Mouse (Mus musculus) CH12.LX (cell line): ENCODE results near the gene 6430550D23Rik. TPM values are rescaled to one million over a fixed set of nuclear protein-coding genes. Genes with fewer than 3 reads are reported as not detected.

Source experiments
- DNase-seq: peaks from one replicate; pipeline ENCODE4 v3.0.0-alpha.2; 2013; ENCODE audit errors: extremely low read depth
- H3K27ac ChIP-seq: 2 replicates; pipeline ENCODE4 v1.5.1; 2012; ENCODE audit warnings: low read depth, mild to moderate bottlenecking, control low read depth, moderate library complexity; ENCODE audit not compliant: insufficient read depth
- H3K27me3 ChIP-seq: replicated peaks from 2 replicates; pipeline ENCODE3; 2012; ENCODE audit warnings: inconsistent platforms
- H3K36me3 ChIP-seq, 2 experiments: replicated peaks in 1 of 2; 2 replicates each; pipeline versions ENCODE3 to v1.6.1; 2012; ENCODE audit warnings: inconsistent platforms in 1 of 2, low read length in 1 of 2, mild to moderate bottlenecking in 1 of 2, mixed read lengths in 1 of 2, moderate library complexity in 1 of 2; ENCODE audit not compliant: control insufficient read depth in 1 of 2, insufficient read depth in 1 of 2
- H3K4me1 ChIP-seq, 2 experiments: 2 replicates each; pipeline ENCODE4 v1.6.1; 2012; ENCODE audit warnings: inconsistent platforms in 1 of 2, moderate library complexity in 1 of 2; ENCODE audit not compliant: insufficient read depth in 2 of 2, control insufficient read depth in 1 of 2
- H3K4me2 ChIP-seq: 2 replicates; pipeline ENCODE4 v1.6.1; 2012; ENCODE audit warnings: low read depth, mild to moderate bottlenecking, control low read depth; ENCODE audit not compliant: poor library complexity, insufficient read depth, severe bottlenecking
- H3K4me3 ChIP-seq, 3 experiments: fragments of 150-350 bp in 1 of 3; sonication (generic) in 1 of 3; replicated peaks in 1 of 3; 2 replicates each; pipeline versions ENCODE3 to v1.5.1; 2011 to 2012; ENCODE audit warnings: low read depth in 2 of 3, low read length in 2 of 3, mild to moderate bottlenecking in 2 of 3, moderate library complexity in 2 of 3, control low read depth in 1 of 3, improper control_type of control experiment in 1 of 3, inconsistent platforms in 1 of 3, mixed read lengths in 1 of 3; ENCODE audit not compliant: poor library complexity in 1 of 3
- H3K79me2 ChIP-seq: replicated peaks from 2 replicates; pipeline ENCODE4 v1.6.1; 2012; ENCODE audit warnings: mild to moderate bottlenecking, moderate library complexity; ENCODE audit not compliant: control insufficient read depth, poor library complexity, insufficient read depth, severe bottlenecking; ENCODE audit errors: extremely low read depth
- H3K9ac ChIP-seq: 2 replicates; pipeline ENCODE4 v1.6.1; 2012; ENCODE audit warnings: low read depth, mild to moderate bottlenecking, control low read depth, moderate library complexity; ENCODE audit not compliant: insufficient read depth
- H3K9me3 ChIP-seq: replicated peaks from 2 replicates; pipeline ENCODE3; 2012; ENCODE audit warnings: low read length, inconsistent platforms, mixed read lengths
- CHD2 ChIP-seq: IDR thresholded peaks from 2 replicates; pipeline ENCODE4 v1.6.1; 2011; ENCODE audit warnings: low read length, improper control_type of control experiment
- E2F4 ChIP-seq: IDR thresholded peaks from 2 replicates; pipeline ENCODE4 v1.6.1; 2011; ENCODE audit warnings: low read depth, low read length, improper control_type of control experiment; ENCODE audit not compliant: insufficient replicate concordance
- ELF1 ChIP-seq: IDR thresholded peaks from 2 replicates; pipeline ENCODE4 v1.6.1; 2014; ENCODE audit warnings: low read depth, mild to moderate bottlenecking, inconsistent platforms, low read length, improper control_type of control experiment
- EP300 ChIP-seq: IDR thresholded peaks from 2 replicates; pipeline ENCODE4 v1.6.1; 2011; ENCODE audit warnings: low read length, improper control_type of control experiment
- ETS1 ChIP-seq: conservative IDR thresholded peaks from 2 replicates; pipeline ENCODE4 v1.6.1; 2012; ENCODE audit warnings: low read depth, mild to moderate bottlenecking, inconsistent platforms, low read length, improper control_type of control experiment, moderate library complexity
- GABPA ChIP-seq: IDR thresholded peaks from 2 replicates; pipeline ENCODE4 v1.6.1; 2012; ENCODE audit warnings: low read depth, low read length, improper control_type of control experiment, inconsistent platforms; ENCODE audit not compliant: insufficient replicate concordance
- HCFC1 ChIP-seq: IDR thresholded peaks from 2 replicates; pipeline ENCODE4 v1.6.1; 2012; ENCODE audit warnings: low read depth, mild to moderate bottlenecking, inconsistent platforms, low read length, improper control_type of control experiment
- KAT2A ChIP-seq: IDR thresholded peaks from 2 replicates; pipeline ENCODE4 v1.6.1; 2012; ENCODE audit warnings: low read length, improper control_type of control experiment, inconsistent platforms; ENCODE audit not compliant: insufficient replicate concordance
- MXI1 ChIP-seq: IDR thresholded peaks from 2 replicates; pipeline ENCODE4 v1.6.1; 2011; ENCODE audit warnings: mild to moderate bottlenecking, low read depth, low read length, improper control_type of control experiment
- PAX5 ChIP-seq: IDR thresholded peaks from 2 replicates; pipeline ENCODE4 v1.6.1; 2012; ENCODE audit warnings: low read length, inconsistent platforms, mixed read lengths
- SIN3A ChIP-seq: IDR thresholded peaks from 2 replicates; pipeline ENCODE4 v1.6.1; 2012; ENCODE audit warnings: low read length, improper control_type of control experiment, inconsistent platforms
- TBP ChIP-seq: conservative IDR thresholded peaks from 2 replicates; pipeline ENCODE4 v1.6.1; 2011; ENCODE audit warnings: low read depth, low read length, improper control_type of control experiment
- UBTF ChIP-seq: IDR thresholded peaks from 2 replicates; pipeline ENCODE4 v1.6.1; 2012; ENCODE audit warnings: low read depth, mild to moderate bottlenecking, inconsistent platforms, low read length, improper control_type of control experiment, moderate library complexity
- USF1 ChIP-seq: IDR thresholded peaks from 2 replicates; pipeline ENCODE4 v1.6.1; 2014; ENCODE audit warnings: low read depth, mild to moderate bottlenecking, inconsistent platforms, low read length, improper control_type of control experiment
- ZC3H11A ChIP-seq: IDR thresholded peaks from 2 replicates; pipeline ENCODE4 v1.6.1; 2012; ENCODE audit warnings: low read depth, mild to moderate bottlenecking, inconsistent platforms, low read length, improper control_type of control experiment
- ZKSCAN1 ChIP-seq: IDR thresholded peaks from 2 replicates; pipeline ENCODE4 v1.6.1; 2012; ENCODE audit warnings: low read depth, inconsistent platforms, low read length, improper control_type of control experiment, borderline replicate concordance
- dilution Hi-C: fragments of 300-500 bp; cut with MboI; formaldehyde crosslinking; loops from 2 replicates; pipeline ENCODE4 v1.14.3; 2020; ENCODE audit warnings: low sequenced_read_pairs; ENCODE audit not compliant: extremely low pct_unique_long_range_greater_than_20kb, extremely low pct_ligation_motif_present
- in situ Hi-C: fragments of 300-500 bp; cut with MboI; formaldehyde crosslinking; loops from 3 replicates; pipeline ENCODE4 v1.14.3; 2019; ENCODE audit warnings: low sequenced_read_pairs, low pct_ligation_motif_present, low pct_unique_long_range_greater_than_20kb, mixed read lengths
- polyA plus RNA-seq: library from polyadenylated mRNA; unstranded; fragments of >175 nt; gene quantifications from 2 replicates; pipeline ENCODE4 v1.2.1, GENCODE M21; 2012; ENCODE audit warnings: low read depth; ENCODE audit not compliant: insufficient read length
- total RNA-seq, 2 experiments: library from RNA; depleted of rRNA; stranded (reverse); fragments of 300-350 nt in 1 of 2; fragments of >200 nt in 1 of 2; gene quantifications; 2 replicates each; pipeline ENCODE4 v1.2.3; 2012 to 2014

Gene 6430550D23Rik
- total and polyA plus RNA-seq, 3 experiments: 0.78 to 1.4 (median 0.81) TPM

DNA sequence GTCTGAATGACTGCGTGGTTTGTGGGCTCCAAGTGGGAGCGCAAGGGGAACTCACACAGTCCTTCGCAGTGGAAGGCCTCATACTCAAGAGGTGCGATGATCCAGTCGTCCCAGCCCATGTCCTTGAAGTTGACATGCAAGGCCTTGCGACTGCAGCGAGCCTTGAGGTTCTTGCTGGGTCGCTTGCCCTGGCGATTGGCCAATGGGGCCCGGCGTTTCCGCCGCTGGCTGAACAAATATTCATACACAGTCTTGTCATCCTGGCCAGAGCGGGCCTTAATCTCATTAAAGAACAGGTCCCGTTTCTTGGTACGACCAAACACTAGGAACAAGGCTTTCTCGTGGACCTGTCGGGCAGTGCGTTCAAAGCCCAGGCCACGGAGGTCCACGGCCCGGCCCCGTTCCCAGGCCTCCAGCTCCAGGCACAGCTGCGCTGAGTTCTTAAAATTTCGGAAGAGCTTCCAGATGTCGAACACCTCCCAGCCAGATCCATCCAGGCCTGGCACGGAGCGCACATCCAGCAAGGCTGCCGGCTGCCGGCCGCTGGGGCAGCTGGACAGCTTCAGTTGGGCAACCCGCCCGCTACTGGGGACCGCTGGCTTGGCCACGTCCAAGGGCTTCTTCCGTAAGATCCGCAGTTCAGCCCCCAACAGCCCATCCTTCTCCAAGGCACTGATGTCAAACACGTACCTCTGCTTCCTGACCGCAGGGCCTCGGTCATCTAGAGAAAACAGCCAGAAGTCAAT lies 65.9 kb downstream of the 6430550D23Rik start:
- Histone ChIP-seq H3K9me3 (no peaks in the 10 kb centered on the region), H3K4me1 (peaks cover 0 to 7% of the 10 kb centered on the region in 2 experiments; a peak in 3 of 4 replicates), H3K27me3 (peaks cover 1% of the 10 kb centered on the region), H3K79me2 (no peaks in the 10 kb centered on the region), H3K36me3 (no peaks in the 10 kb centered on the region), H3K9ac (no peak overlapping the region), H3K4me2 (no peak overlapping the region), H3K27ac (no peak overlapping the region), H3K4me3 (no peak overlapping the region)
- TF ChIP-seq E2F4 (no peak), PAX5 (no peak), USF1 (no peak), TBP (no peak), ELF1 (no peak), HCFC1 (no peak), UBTF (no peak), SIN3A (no peak)
- DNase-seq: no peak
- dilution Hi-C loops (no loop called here), in situ Hi-C loops (loop anchor here (5.0 to 25.0 kb wide), 2 partner anchors 90 to 255 kb away; partner anchors contain the start of gene Trpc4ap)

GRCm38 (mm10) chr2:155940681-155941080 lies 67.1 kb downstream of the 6430550D23Rik start, which contains the start of gene Gm15557:
Gene Gm15557 (plus strand): TSS chr2:155940728.
- Histone ChIP-seq H3K4me2 (no peak within 1 kb of the TSS), H3K9ac (no peak within 1 kb of the TSS), H3K27me3 (no peaks in the 10 kb centered on the region), H3K79me2 (no peaks in the 10 kb centered on the region), H3K36me3 (no peaks in the 10 kb centered on the region), H3K27ac (no peak within 1 kb of the TSS), H3K9me3 (no peaks in the 10 kb centered on the region), H3K4me3 (no peak within 1 kb of the TSS), H3K4me1 (peaks cover 0 to 7% of the 10 kb centered on the region in 2 experiments; a peak in 3 of 4 replicates)
- no peak for DNase-seq
- dilution Hi-C loops: no loop called here
- in situ Hi-C loops: loop anchor here (5.0 to 25.0 kb wide), 2 partner anchors 88 to 253 kb away; partner anchors contain the start of gene Trpc4ap
- TF ChIP-seq ZKSCAN1 (no peak), EP300 (no peak), HCFC1 (no peak)

GRCm38 (mm10) chr2:155939897-155940529 lies 67.8 kb downstream of the 6430550D23Rik start:
- Histone ChIP-seq H3K27me3 (no peaks in the 10 kb centered on the region), H3K9me3 (no peaks in the 10 kb centered on the region), H3K9ac (no peak overlapping the region), H3K79me2 (no peaks in the 10 kb centered on the region), H3K4me1 (peaks cover 0 to 7% of the 10 kb centered on the region in 2 experiments; a peak in 3 of 4 replicates), H3K27ac (no peak overlapping the region), H3K4me2 (no peak overlapping the region), H3K4me3 (no peak overlapping the region), H3K36me3 (no peaks in the 10 kb centered on the region)
- no peak for DNase-seq
- TF ChIP-seq KAT2A (no peak), MXI1 (no peak), ZKSCAN1 (no peak), HCFC1 (no peak), ETS1 (no peak), CHD2 (no peak), ZC3H11A (no peak), GABPA (no peak), USF1 (no peak)
- in situ Hi-C loops (loop anchor here (5.0 to 25.0 kb wide), 2 partner anchors 88 to 253 kb away; partner anchors contain the start of gene Trpc4ap), dilution Hi-C loops (no loop called here)
